Mouse (Mus musculus): ENCODE measurements around the gene Ssbp4.

GRCm38 (mm10) chr8:70574302-70574701 lies 34.4 kb downstream of the Ssbp4 start:
- TF ChIP-seq FLI1 (IDR thresholded peaks at IDR 0.05; ENCODE audit: low read length) (no peak), GATA1 (IDR thresholded peaks at IDR 0.05; ENCODE audit: borderline replicate concordance, low read length) (no peak)
